ENCODE assay signal across 21 mouse cellular contexts in the genomic region with DNA sequence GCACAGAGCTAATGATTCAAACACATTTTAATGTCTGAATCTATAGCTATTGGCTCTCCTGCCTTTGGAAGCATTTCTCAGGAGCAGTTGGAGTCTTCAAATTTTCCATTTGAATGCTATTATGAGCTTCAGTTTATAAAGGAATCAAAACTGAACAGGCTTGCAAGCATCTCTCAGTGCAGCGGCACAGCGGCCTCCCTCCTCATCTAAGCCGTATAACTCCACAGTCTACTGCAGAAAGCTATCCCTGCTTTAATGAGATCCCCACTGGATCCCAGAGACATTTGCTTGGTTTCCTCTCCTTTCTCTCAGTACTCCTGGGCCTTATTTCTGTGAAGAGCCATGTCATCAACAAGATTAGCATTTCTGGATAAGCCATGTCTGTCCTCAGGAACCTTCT. TPM values are rescaled to one million over a fixed set of nuclear protein-coding genes. Genes with fewer than 3 reads are reported as not detected.
A peak's percentile ranks its signal among the peaks of the same experiment; 100 is the strongest.
DNase-seq lines count a peak whose midpoint lies in the region; ATAC-seq and TF ChIP-seq lines count a peak whose summit lies in the region.
"Had no signal": no experiment of that assay in that cellular context is flagged by ENCODE, and none has a peak within 500 bp of the region (broad histone marks: within the 10 kb centered on the region; RNA-seq: fewer than 3 reads in every experiment).

No protein-coding gene starts in this region.

- no peak overlapping the region for H3K9ac ChIP-seq in forebrain, postnatal 0 days
- H3K9ac ChIP-seq in forebrain, embryonic 16.5 days (replicated peaks; ENCODE audit: low read depth, low read length), result no peak overlapping the region
- no peak overlapping the region for H3K9ac ChIP-seq in hindbrain, embryonic 15.5 days
- H3K9ac ChIP-seq in midbrain, embryonic 14.5 days (replicated peaks; ENCODE audit: low read length), result no peak overlapping the region
- no peak overlapping the region for H3K9ac ChIP-seq in midbrain, embryonic 16.5 days (ENCODE audit: low read depth, low read length)
- H3K9ac ChIP-seq: forebrain, embryonic 13.5 days; heart, embryonic 15.5 days had no signal

- H3K4me2 ChIP-seq in forebrain, postnatal 0 days (ENCODE audit: low read depth), result no peak overlapping the region
- no peak overlapping the region for H3K4me2 ChIP-seq in forebrain, embryonic 16.5 days (ENCODE audit: low read length)
- H3K4me2 ChIP-seq in hindbrain, embryonic 15.5 days, result no peak overlapping the region
- H3K4me2 ChIP-seq in midbrain, embryonic 14.5 days (ENCODE audit: low read length), result no peak overlapping the region
- H3K4me2 ChIP-seq in midbrain, embryonic 16.5 days (ENCODE audit: low read length), result no peak overlapping the region
- H3K4me2 ChIP-seq: forebrain, embryonic 13.5 days; heart, embryonic 11.5 days; heart, embryonic 15.5 days had no signal

- ATAC-seq in forebrain, postnatal 0 days, result no peak
- no peak for ATAC-seq in forebrain, embryonic 16.5 days
- ATAC-seq in hindbrain, embryonic 15.5 days (ENCODE audit: low FRiP score, low read depth), result no peak
- ATAC-seq in midbrain, embryonic 14.5 days (ENCODE audit: low FRiP score, low TSS enrichment), result no peak
- no peak for ATAC-seq in midbrain, embryonic 16.5 days
- ATAC-seq: CD4-positive, CD25-positive, alpha-beta regulatory T cell, adult 4 months; forebrain, embryonic 13.5 days had no signal

- 0 out of 2 replicates have a peak, but pooled peaks cover 7% of the 10 kb centered on the region for H3K4me1 ChIP-seq in forebrain, postnatal 0 days (ENCODE audit: insufficient read depth)
- no peaks in the 10 kb centered on the region for H3K4me1 ChIP-seq in forebrain, embryonic 16.5 days (replicated peaks; ENCODE audit: control insufficient read depth, insufficient read depth, low read length)
- H3K4me1 ChIP-seq in hindbrain, embryonic 15.5 days (replicated peaks), result peaks cover 20% of the 10 kb centered on the region
- H3K4me1 ChIP-seq in hindbrain, embryonic 10.5 days (replicated peaks), result peaks cover 14% of the 10 kb centered on the region
- H3K4me1 ChIP-seq in midbrain, embryonic 14.5 days (ENCODE audit: control insufficient read depth, insufficient read depth, low read length), result peaks cover 4% of the 10 kb centered on the region
- 0 out of 2 replicates have a peak, but pooled peaks cover 4% of the 10 kb centered on the region for H3K4me1 ChIP-seq in midbrain, embryonic 16.5 days (ENCODE audit: control insufficient read depth, insufficient read depth, low read length)
- H3K4me1 ChIP-seq: forebrain, embryonic 13.5 days had no signal

- H3K9me3 ChIP-seq in forebrain, postnatal 0 days (ENCODE audit: low read length), result no peaks in the 10 kb centered on the region
- H3K9me3 ChIP-seq in forebrain, embryonic 16.5 days (ENCODE audit: control insufficient read depth, low read length), result no peaks in the 10 kb centered on the region
- H3K9me3 ChIP-seq in hindbrain, embryonic 15.5 days, result no peaks in the 10 kb centered on the region
- H3K9me3 ChIP-seq in hindbrain, embryonic 10.5 days, result no peaks in the 10 kb centered on the region
- H3K9me3 ChIP-seq in midbrain, embryonic 14.5 days (ENCODE audit: control insufficient read depth, low read length), result no peaks in the 10 kb centered on the region
- no peaks in the 10 kb centered on the region for H3K9me3 ChIP-seq in midbrain, embryonic 16.5 days (replicated peaks; ENCODE audit: control insufficient read depth, low read length, poor library complexity, severe bottlenecking)
- H3K9me3 ChIP-seq: embryonic facial prominence, embryonic 10.5 days; forebrain, embryonic 13.5 days; G1E; heart, embryonic 15.5 days had no signal

- peak; percentile 39 for DNase-seq in forebrain, postnatal 0 days
- DNase-seq in hindbrain, embryonic 10.5 days (ENCODE audit: low spot score), result no peak
- peak; percentile 41 for DNase-seq in midbrain, embryonic 14.5 days
- DNase-seq in brain, adult 2 months (ENCODE audit: low read depth, low spot score), result peak; percentile 49
- no peak for DNase-seq in cerebellum, postnatal 14 days
- DNase-seq: adrenal gland, postnatal 10 days; B cell, adult 2 months; cerebellum, adult 18-20 months; cerebellum, adult 9-11 months; gastrocnemius, postnatal 14 days; heart, adult 2 months; heart, postnatal 14 days had no signal

- WGBS in forebrain, postnatal 0 days, result 55% methylated on average over 3 of the region's 3 CpGs
- WGBS in forebrain, embryonic 16.5 days, result 62% methylated on average over 3 of the region's 3 CpGs
- 73% methylated on average over 3 of the region's 3 CpGs for WGBS in hindbrain, embryonic 15.5 days
- 90% methylated on average over 3 of the region's 3 CpGs for WGBS in hindbrain, embryonic 10.5 days
- WGBS in midbrain, embryonic 14.5 days, result 59% methylated on average over 3 of the region's 3 CpGs
- 37% methylated on average over 3 of the region's 3 CpGs for WGBS in midbrain, embryonic 16.5 days

- H3K36me3 ChIP-seq in forebrain, postnatal 0 days (ENCODE audit: insufficient read depth), result no peaks in the 10 kb centered on the region
- H3K36me3 ChIP-seq in forebrain, embryonic 16.5 days (ENCODE audit: control insufficient read depth, insufficient read depth), result no peaks in the 10 kb centered on the region
- H3K36me3 ChIP-seq in hindbrain, embryonic 15.5 days, result no peaks in the 10 kb centered on the region
- H3K36me3 ChIP-seq in hindbrain, embryonic 10.5 days, result no peaks in the 10 kb centered on the region
- H3K36me3 ChIP-seq in midbrain, embryonic 14.5 days (ENCODE audit: control insufficient read depth, insufficient read depth, low read length), result no peaks in the 10 kb centered on the region
- no peaks in the 10 kb centered on the region for H3K36me3 ChIP-seq in midbrain, embryonic 16.5 days (ENCODE audit: control insufficient read depth, insufficient read depth, low read length)
- H3K36me3 ChIP-seq: embryonic facial prominence, embryonic 10.5 days; G1E; heart, embryonic 15.5 days had no signal

- no peak overlapping the region for H3K4me3 ChIP-seq in forebrain, postnatal 0 days (ENCODE audit: low read depth, low read length)
- H3K4me3 ChIP-seq in forebrain, embryonic 16.5 days (replicated peaks; ENCODE audit: low read length), result no peak overlapping the region
- no peak overlapping the region for H3K4me3 ChIP-seq in hindbrain, embryonic 15.5 days
- no peak overlapping the region for H3K4me3 ChIP-seq in hindbrain, embryonic 10.5 days
- no peak overlapping the region for H3K4me3 ChIP-seq in midbrain, embryonic 14.5 days (replicated peaks; ENCODE audit: low read depth, low read length)
- no peak overlapping the region for H3K4me3 ChIP-seq in midbrain, embryonic 16.5 days (ENCODE audit: low read depth, low read length)
- H3K4me3 ChIP-seq: embryonic facial prominence, embryonic 10.5 days; forebrain, embryonic 13.5 days; heart, adult 2 months; heart, embryonic 15.5 days had no signal

- H3K27me3 ChIP-seq in forebrain, postnatal 0 days (ENCODE audit: insufficient read depth, low read length), result no peaks in the 10 kb centered on the region
- no peaks in the 10 kb centered on the region for H3K27me3 ChIP-seq in forebrain, embryonic 16.5 days (replicated peaks; ENCODE audit: control insufficient read depth, insufficient read depth, low read length)
- H3K27me3 ChIP-seq in hindbrain, embryonic 15.5 days, result no peaks in the 10 kb centered on the region
- H3K27me3 ChIP-seq in hindbrain, embryonic 10.5 days (ENCODE audit: insufficient read depth, poor library complexity, severe bottlenecking), result no peaks in the 10 kb centered on the region
- no peaks in the 10 kb centered on the region for H3K27me3 ChIP-seq in midbrain, embryonic 14.5 days (ENCODE audit: control insufficient read depth, insufficient read depth, low read length)
- H3K27me3 ChIP-seq in midbrain, embryonic 16.5 days (ENCODE audit: control insufficient read depth, insufficient read depth, low read depth, low read length), result no peaks in the 10 kb centered on the region
- H3K27me3 ChIP-seq: forebrain, embryonic 13.5 days; heart, embryonic 15.5 days had no signal

- no peak for TF ChIP-seq CTCF in forebrain, postnatal 0 days (IDR thresholded peaks at IDR 0.05; ENCODE audit: low read depth)

- H3K27ac ChIP-seq in forebrain, postnatal 0 days (ENCODE audit: low read depth, low read length), result no peak overlapping the region
- no peak overlapping the region for H3K27ac ChIP-seq in forebrain, embryonic 16.5 days (ENCODE audit: low read length)
- 0 out of 2 replicates have a peak overlapping the region, but pooled peaks have one; percentile 44 for H3K27ac ChIP-seq in hindbrain, embryonic 15.5 days (replicated peaks)
- no peak overlapping the region for H3K27ac ChIP-seq in hindbrain, embryonic 10.5 days
- no peak overlapping the region for H3K27ac ChIP-seq in midbrain, embryonic 14.5 days (replicated peaks; ENCODE audit: low read depth, low read length)
- no peak overlapping the region; the same call in 1 of the 2 replicates for H3K27ac ChIP-seq in midbrain, embryonic 16.5 days (ENCODE audit: low read length)
- H3K27ac ChIP-seq: embryonic facial prominence, embryonic 10.5 days; forebrain, embryonic 13.5 days; heart, adult 2 months; heart, embryonic 15.5 days had no signal

RNA-seq across cellular contexts. Expression of a gene that starts 45.2 kb away (rescaled TPM):
- 81.2 and 93.4 TPM in 2 replicates for total RNA-seq in forebrain, postnatal 0 days (2014; rRNA removed)
- polyA plus RNA-seq in forebrain, postnatal 0 days (2015; fragmentation: Nextera tagmentation; extraction: Ambion mirVana), result 76.7 and 113 TPM in 2 replicates
- 128 and 141 TPM in 2 replicates for polyA plus RNA-seq in forebrain, embryonic 16.5 days (2015; fragmentation: Nextera tagmentation; extraction: Ambion mirVana)
- 132 and 134 TPM in 2 replicates for polyA plus RNA-seq in hindbrain, embryonic 15.5 days (2015; fragmentation: Nextera tagmentation; extraction: Ambion mirVana)
- polyA plus RNA-seq in hindbrain, embryonic 10.5 days (2016; fragmentation: Nextera tagmentation; extraction: Ambion mirVana), result 114 and 127 TPM in 2 replicates
- 99.5 and 99.6 TPM in 2 replicates for polyA plus RNA-seq in midbrain, embryonic 14.5 days (2014; fragmentation: Nextera tagmentation; extraction: Ambion mirVana)
- polyA plus RNA-seq in midbrain, embryonic 16.5 days (2015; fragmentation: Nextera tagmentation; extraction: Ambion mirVana), result 148 and 154 TPM in 2 replicates

Comparison
In these comparisons a context has a peak if more than half of its experiments do, and no peak if none do; other contexts are left out.
1. DNase-seq: peak in forebrain, postnatal 0 days (single experiment), midbrain, embryonic 14.5 days (single experiment) and brain, adult 2 months (single experiment); none in hindbrain, embryonic 10.5 days (single experiment) and cerebellum, postnatal 14 days (0 of 2).